Mouse (Mus musculus) ES-E14 (cell line): ENCODE results near the gene Hs1bp3.

ENCODE experiments used
- CHD2 ChIP-seq: IDR thresholded peaks from 2 replicates; pipeline ENCODE4 v1.6.1; 2014; ENCODE audit warnings: mild to moderate bottlenecking, low read depth, low read length, inconsistent platforms
- HCFC1 ChIP-seq: IDR thresholded peaks from 2 replicates; pipeline ENCODE4 v1.6.1; 2012; ENCODE audit warnings: low read length, inconsistent platforms, borderline replicate concordance; ENCODE audit not compliant: insufficient read depth
- MAFK ChIP-seq: IDR thresholded peaks from 2 replicates; pipeline ENCODE4 v1.6.1; 2014; ENCODE audit warnings: mild to moderate bottlenecking, low read depth, low read length, inconsistent platforms; ENCODE audit not compliant: insufficient read depth
- ZC3H11A ChIP-seq: IDR thresholded peaks from 2 replicates; pipeline ENCODE4 v1.6.1; 2012; ENCODE audit warnings: low read depth, mild to moderate bottlenecking, inconsistent platforms, low read length, borderline replicate concordance
- ZNF384 ChIP-seq: IDR thresholded peaks from 2 replicates; pipeline ENCODE4 v1.6.1; 2012; ENCODE audit warnings: low read depth, low read length, inconsistent platforms

DNA sequence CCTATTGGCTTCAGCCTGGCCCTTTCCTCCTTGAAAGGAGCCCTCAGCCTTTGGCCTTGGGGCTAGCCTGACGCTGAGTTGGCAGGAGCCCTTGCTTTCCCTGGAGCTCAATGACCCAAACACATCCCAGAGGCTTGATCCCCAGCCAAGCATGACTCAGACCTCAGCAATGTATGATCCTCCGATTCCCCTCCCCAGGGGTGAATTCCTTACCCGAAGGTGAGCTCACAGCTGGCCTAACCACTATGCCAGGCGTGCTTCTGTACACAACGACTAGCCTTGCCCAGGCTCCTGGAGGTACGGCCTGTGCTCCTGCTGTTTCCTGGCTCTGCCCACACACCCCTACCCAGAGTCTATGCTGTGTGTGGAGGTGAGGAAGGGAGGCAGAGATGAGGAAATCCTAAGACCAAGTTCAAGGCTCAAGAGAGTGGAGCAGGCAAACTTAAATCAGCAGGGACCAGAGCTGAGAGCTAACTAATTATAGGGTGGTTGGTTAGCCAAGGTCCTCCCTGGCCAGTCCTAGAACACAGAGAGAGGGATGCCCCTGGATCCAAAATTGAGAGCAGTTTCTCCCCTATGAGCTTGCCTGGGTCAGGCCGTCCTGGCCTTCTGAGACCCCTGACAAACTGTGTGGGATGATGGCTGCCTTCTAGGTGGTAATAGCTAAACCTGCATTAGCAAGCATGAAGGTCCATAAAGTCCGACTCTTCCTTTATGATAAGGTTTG is 66.7 kb downstream of the Hs1bp3 start:
- TF ChIP-seq ZNF384, result no peak
- TF ChIP-seq MAFK, result no peak
- no peak for TF ChIP-seq ZC3H11A
- no peak for TF ChIP-seq CHD2
- TF ChIP-seq HCFC1, result no peak
